Mouse (Mus musculus): ENCODE results near the gene Hmox2. TPM values are rescaled to one million over a fixed set of nuclear protein-coding genes. Genes with fewer than 3 reads are reported as not detected.
A peak's percentile ranks its signal among the peaks of the same experiment; 100 is the strongest.
"Not testable (repeated sequence)": the region's sequence is repeated elsewhere in the genome, so short reads cannot be mapped to it uniquely, and the experiment has no call there.

Gene Hmox2
- polyA plus RNA-seq (2014; fragmentation: Nextera tagmentation; extraction: Ambion mirVana) = 74.3 and 80.3 TPM in 2 replicates

- no peaks in the 10 kb centered on the region for H3K27me3 ChIP-seq (ENCODE audit: control insufficient read depth, insufficient read depth, low read length)
- H3K4me3 ChIP-seq (ENCODE audit: low read depth, low read length) = peak within 1 kb of the TSS; percentile 72
- ATAC-seq (replicated peaks; ENCODE audit: low FRiP score) (peak; percentile 96), DNase-seq (ENCODE audit: low spot score) (peak; percentile 96)
- peak within 1 kb of the TSS; percentile 87 for H3K4me2 ChIP-seq (ENCODE audit: low read depth, low read length, severe bottlenecking)
- no peaks in the 10 kb centered on the region for H3K36me3 ChIP-seq (ENCODE audit: control insufficient read depth, insufficient read depth, low read length)
- no peaks in the 10 kb centered on the region; the same call in 1 of the 2 replicates for H3K4me1 ChIP-seq (replicated peaks; ENCODE audit: control insufficient read depth, insufficient read depth, low read length)
- peak within 1 kb of the TSS; percentile 18; the same call in 1 of the 2 replicates for H3K27ac ChIP-seq (ENCODE audit: low read depth, low read length)
- H3K9ac ChIP-seq (ENCODE audit: low read length) = peak within 1 kb of the TSS; percentile 81
- 6% methylated on average over 35 of the region's 35 CpGs for WGBS
- no peaks in the 10 kb centered on the region for H3K9me3 ChIP-seq (ENCODE audit: control insufficient read depth, low read length)
These were observed at the start of gene Hmox2 for GRCm38 (mm10) chr16:4725780-4726527. Hmox2 (plus strand) TSS chr16:4726361.

GRCm38 (mm10) chr16:4676836-4677235, 49.3 kb upstream of the Hmox2 start:
- H3K9ac ChIP-seq (ENCODE audit: low read length) = no peak overlapping the region
- 87% methylated on average over 5 of the region's 5 CpGs for WGBS
- no peak overlapping the region for H3K4me2 ChIP-seq (ENCODE audit: low read depth, low read length, severe bottlenecking)
- H3K4me3 ChIP-seq (ENCODE audit: low read depth, low read length) = no peak overlapping the region
- no peak overlapping the region for H3K27ac ChIP-seq (ENCODE audit: low read depth, low read length)
- peaks cover 6% of the 10 kb centered on the region; the same call in 1 of the 2 replicates for H3K4me1 ChIP-seq (replicated peaks; ENCODE audit: control insufficient read depth, insufficient read depth, low read length)
- no peaks in the 10 kb centered on the region for H3K27me3 ChIP-seq (ENCODE audit: control insufficient read depth, insufficient read depth, low read length)
- ATAC-seq (replicated peaks; ENCODE audit: low FRiP score) (no peak), DNase-seq (ENCODE audit: low spot score) (no peak)
- H3K9me3 ChIP-seq (ENCODE audit: control insufficient read depth, low read length) = no peaks in the 10 kb centered on the region
- no peaks in the 10 kb centered on the region; the same call in 1 of the 2 replicates for H3K36me3 ChIP-seq (ENCODE audit: control insufficient read depth, insufficient read depth, low read length)

GRCm38 (mm10) chr16:4678080-4678479, 48.1 kb upstream of the Hmox2 start:
- Histone ChIP-seq H3K36me3 (ENCODE audit: control insufficient read depth, insufficient read depth, low read length) (no peaks in the 10 kb centered on the region; the same call in 1 of the 2 replicates), H3K9me3 (ENCODE audit: control insufficient read depth, low read length) (no peaks in the 10 kb centered on the region), H3K27me3 (ENCODE audit: control insufficient read depth, insufficient read depth, low read length) (no peaks in the 10 kb centered on the region), H3K27ac (ENCODE audit: low read depth, low read length) (no peak overlapping the region), H3K4me3 (ENCODE audit: low read depth, low read length) (no peak overlapping the region), H3K9ac (ENCODE audit: low read length) (no peak overlapping the region), H3K4me1 (replicated peaks; ENCODE audit: control insufficient read depth, insufficient read depth, low read length) (peaks cover 7% of the 10 kb centered on the region; the same call in 1 of the 2 replicates), H3K4me2 (ENCODE audit: low read depth, low read length, severe bottlenecking) (no peak overlapping the region)
- no peak for DNase-seq (ENCODE audit: low spot score)
- ATAC-seq (replicated peaks; ENCODE audit: low FRiP score) = no peak
- 87% methylated on average over 5 of the region's 5 CpGs for WGBS

- Histone ChIP-seq H3K27ac (ENCODE audit: low read depth, low read length) (no peak within 1 kb of the TSS), H3K27me3 (ENCODE audit: control insufficient read depth, insufficient read depth, low read length) (no peaks in the 10 kb centered on the region), H3K36me3 (ENCODE audit: control insufficient read depth, insufficient read depth, low read length) (no peaks in the 10 kb centered on the region; the same call in 1 of the 2 replicates), H3K9me3 (ENCODE audit: control insufficient read depth, low read length) (no peaks in the 10 kb centered on the region), H3K9ac (ENCODE audit: low read length) (peak within 1 kb of the TSS; percentile 67), H3K4me2 (ENCODE audit: low read depth, low read length, severe bottlenecking) (peak within 1 kb of the TSS; percentile 69), H3K4me3 (ENCODE audit: low read depth, low read length) (peak within 1 kb of the TSS; percentile 68), H3K4me1 (replicated peaks; ENCODE audit: control insufficient read depth, insufficient read depth, low read length) (peaks cover 9% of the 10 kb centered on the region; the same call in 1 of the 2 replicates)
- peak; percentile 92 for ATAC-seq (replicated peaks; ENCODE audit: low FRiP score)
- DNase-seq (ENCODE audit: low spot score) = peak; percentile 95
- under 1% methylated on average over 47 of the region's 47 CpGs for WGBS
These were observed 46.8 kb upstream of the Hmox2 start, which contains the start of gene Coro7 for GRCm38 (mm10) chr16:4679121-4680018. Coro7 (minus strand) TSS chr16:4679777.

- H3K4me3 ChIP-seq (ENCODE audit: low read depth, low read length); H3K4me1 ChIP-seq (replicated peaks; ENCODE audit: control insufficient read depth, insufficient read depth, low read length); H3K9ac ChIP-seq (ENCODE audit: low read length); H3K27ac ChIP-seq (ENCODE audit: low read depth, low read length); DNase-seq (ENCODE audit: low spot score); H3K27me3 ChIP-seq (ENCODE audit: control insufficient read depth, insufficient read depth, low read length); H3K9me3 ChIP-seq (ENCODE audit: control insufficient read depth, low read length); ATAC-seq (replicated peaks; ENCODE audit: low FRiP score); H3K36me3 ChIP-seq (ENCODE audit: control insufficient read depth, insufficient read depth, low read length); H3K4me2 ChIP-seq (ENCODE audit: low read depth, low read length, severe bottlenecking): not testable (repeated sequence)
- 86% methylated on average over 3 of the region's 3 CpGs for WGBS
These were observed 45.2 kb upstream of the Hmox2 start for GRCm38 (mm10) chr16:4680922-4681455.

- H3K4me3 ChIP-seq (ENCODE audit: low read depth, low read length) = no peak overlapping the region
- H3K36me3 ChIP-seq (ENCODE audit: control insufficient read depth, insufficient read depth, low read length) = peaks cover 2% of the 10 kb centered on the region; the same call in 1 of the 2 replicates
- DNase-seq (ENCODE audit: low spot score) = no peak
- H3K9me3 ChIP-seq (ENCODE audit: control insufficient read depth, low read length) = no peaks in the 10 kb centered on the region
- peak overlapping the region; percentile 76; the same call in 1 of the 2 replicates for H3K4me2 ChIP-seq (ENCODE audit: low read depth, low read length, severe bottlenecking)
- no peaks in the 10 kb centered on the region for H3K27me3 ChIP-seq (ENCODE audit: control insufficient read depth, insufficient read depth, low read length)
- H3K4me1 ChIP-seq (replicated peaks; ENCODE audit: control insufficient read depth, insufficient read depth, low read length) = peaks cover 9% of the 10 kb centered on the region; the same call in 1 of the 2 replicates
- no peak overlapping the region for H3K27ac ChIP-seq (ENCODE audit: low read depth, low read length)
- no peak overlapping the region; the same call in 1 of the 2 replicates for H3K9ac ChIP-seq (ENCODE audit: low read length)
- 72% methylated on average over 4 of the region's 4 CpGs for WGBS
- no peak for ATAC-seq (replicated peaks; ENCODE audit: low FRiP score)
These were observed 43.5 kb upstream of the Hmox2 start for GRCm38 (mm10) chr16:4682628-4683179.

GRCm38 (mm10) chr16:4683193-4683580, 43.0 kb upstream of the Hmox2 start:
- Histone ChIP-seq H3K4me1 (replicated peaks; ENCODE audit: control insufficient read depth, insufficient read depth, low read length) (peaks cover 9% of the 10 kb centered on the region; the same call in 1 of the 2 replicates), H3K27me3 (ENCODE audit: control insufficient read depth, insufficient read depth, low read length) (no peaks in the 10 kb centered on the region), H3K4me2 (ENCODE audit: low read depth, low read length, severe bottlenecking) (peak overlapping the region; percentile 76), H3K9me3 (ENCODE audit: control insufficient read depth, low read length) (no peaks in the 10 kb centered on the region), H3K4me3 (ENCODE audit: low read depth, low read length) (peak overlapping the region; percentile 88), H3K9ac (ENCODE audit: low read length) (peak overlapping the region; percentile 83), H3K27ac (ENCODE audit: low read depth, low read length) (no peak overlapping the region; the same call in 1 of the 2 replicates), H3K36me3 (ENCODE audit: control insufficient read depth, insufficient read depth, low read length) (peaks cover 4% of the 10 kb centered on the region; the same call in 1 of the 2 replicates)
- DNase-seq (ENCODE audit: low spot score) (no peak), ATAC-seq (replicated peaks; ENCODE audit: low FRiP score) (no peak)
- WGBS = 32% methylated on average over 9 of the region's 9 CpGs
